9 mouse cellular contexts compared by ENCODE assay signal in genomic region chr12:99669976-99670761, GRCm38 (mm10).
A peak's percentile ranks its signal among the peaks of the same experiment; 100 is the strongest.
DNase-seq lines count a peak whose midpoint lies in the region; ATAC-seq and TF ChIP-seq lines count a peak whose summit lies in the region.
"Had no signal": no experiment of that assay in that cellular context is flagged by ENCODE, and none has a peak within 500 bp of the region (broad histone marks: within the 10 kb centered on the region; RNA-seq: fewer than 3 reads in every experiment).

No protein-coding gene starts in this region.

- TF ChIP-seq CTCF in heart, adult 2 months (IDR thresholded peaks at IDR 0.05) = no peak

- peak overlapping the region; percentile 11; the same call in 1 of the 2 replicates for H3K4me3 ChIP-seq in heart, adult 2 months
- no peak overlapping the region for H3K4me3 ChIP-seq in heart, embryonic 11.5 days (ENCODE audit: low read depth, low read length)
- H3K4me3 ChIP-seq in hindbrain, embryonic 16.5 days (ENCODE audit: low read length) = no peak overlapping the region
- H3K4me3 ChIP-seq in neural tube, embryonic 14.5 days (ENCODE audit: low read depth, low read length) = no peak overlapping the region

- H3K4me1 ChIP-seq in heart, adult 2 months (ENCODE audit: control insufficient read depth, insufficient read depth, low read length) = peaks cover 6% of the 10 kb centered on the region
- peaks cover 4% of the 10 kb centered on the region; the same call in 1 of the 2 replicates for H3K4me1 ChIP-seq in heart, embryonic 11.5 days (ENCODE audit: control insufficient read depth, insufficient read depth, low read length)
- peaks cover 16% of the 10 kb centered on the region for H3K4me1 ChIP-seq in hindbrain, embryonic 16.5 days (ENCODE audit: control insufficient read depth, insufficient read depth, low read depth, low read length)
- H3K4me1 ChIP-seq in neural tube, embryonic 14.5 days (ENCODE audit: control insufficient read depth, insufficient read depth, low read length) = peaks cover 4% of the 10 kb centered on the region; the same call in 1 of the 2 replicates

- no peaks in the 10 kb centered on the region for H3K36me3 ChIP-seq in heart, adult 2 months (ENCODE audit: control insufficient read depth, insufficient read depth, low read length)
- H3K36me3 ChIP-seq in heart, embryonic 11.5 days (ENCODE audit: control insufficient read depth, insufficient read depth, low read length) = no peaks in the 10 kb centered on the region
- H3K36me3 ChIP-seq in hindbrain, embryonic 16.5 days (ENCODE audit: control insufficient read depth, insufficient read depth, low read length) = no peaks in the 10 kb centered on the region
- H3K36me3 ChIP-seq in neural tube, embryonic 14.5 days (ENCODE audit: control insufficient read depth, insufficient read depth, low read length) = no peaks in the 10 kb centered on the region

- H3K9ac ChIP-seq in heart, adult 2 months (ENCODE audit: low read depth, low read length) = peak overlapping the region; percentile 8; the same call in 1 of the 2 replicates
- no peak overlapping the region for H3K9ac ChIP-seq in heart, embryonic 11.5 days (ENCODE audit: low read depth, low read length)
- H3K9ac ChIP-seq in hindbrain, embryonic 16.5 days (ENCODE audit: low read depth, low read length) = no peak overlapping the region
- no peak overlapping the region for H3K9ac ChIP-seq in neural tube, embryonic 14.5 days (replicated peaks; ENCODE audit: low read depth, low read length)

- intact Hi-C loops in heart, adult 2 months (cut with DNase I) = no loop called here

- H3K79me2 ChIP-seq in heart, adult 2 months (replicated peaks; ENCODE audit: control insufficient read depth, insufficient read depth, low read length) = no peaks in the 10 kb centered on the region

- no peak for TF ChIP-seq EP300 in heart, adult 2 months (IDR thresholded peaks at IDR 0.05; ENCODE audit: insufficient read depth, low read depth, low read length)

- H3K4me2 ChIP-seq in heart, embryonic 11.5 days = no peak overlapping the region
- H3K4me2 ChIP-seq in hindbrain, embryonic 16.5 days (ENCODE audit: low read length) = peak overlapping the region; percentile 37
- peak overlapping the region; percentile 11; the same call in 1 of the 2 replicates for H3K4me2 ChIP-seq in neural tube, embryonic 14.5 days (ENCODE audit: low read depth, low read length)

- no peaks in the 10 kb centered on the region for H3K9me3 ChIP-seq in heart, embryonic 11.5 days (replicated peaks; ENCODE audit: control insufficient read depth, low read length)
- H3K9me3 ChIP-seq in hindbrain, embryonic 16.5 days (ENCODE audit: control insufficient read depth, low read length) = no peaks in the 10 kb centered on the region
- H3K9me3 ChIP-seq in neural tube, embryonic 14.5 days (ENCODE audit: control insufficient read depth, low read length) = no peaks in the 10 kb centered on the region

- ATAC-seq in heart, embryonic 11.5 days (replicated peaks; ENCODE audit: insufficient number of reproducible peaks, low FRiP score, low TSS enrichment) = no peak
- ATAC-seq in hindbrain, embryonic 16.5 days = peak; percentile 71
- ATAC-seq in neural tube, embryonic 14.5 days (ENCODE audit: low read depth) = 0 out of 2 replicates have a peak, but pooled peaks have one; percentile 31

- WGBS in heart, adult 2 months = 63% methylated on average over 26 of the region's 26 CpGs
- WGBS in heart, embryonic 11.5 days (ENCODE audit: insufficient replicate concordance) = 62% methylated on average over 26 of the region's 26 CpGs
- 67% methylated on average over 26 of the region's 26 CpGs for WGBS in hindbrain, embryonic 16.5 days
- WGBS in neural tube, embryonic 14.5 days = 75% methylated on average over 26 of the region's 26 CpGs

- no peak for TF ChIP-seq POLR2A in heart, adult 2 months (IDR thresholded peaks at IDR 0.05; ENCODE audit: insufficient read depth, low read depth, low read length)

- peak; percentile 37 to 40 for DNase-seq in heart, adult 2 months
- DNase-seq in right cerebral cortex, adult 2 months (ENCODE audit: low spot score in 2 of 2) = peak; percentile 21 to 26
- DNase-seq in right cerebral cortex, postnatal 14 days = no peak
- no peak for DNase-seq in yolk sac, embryonic 10.5 days (ENCODE audit: low spot score)
- DNase-seq in thymus, postnatal 10 days (ENCODE audit: low spot score in 2 of 2) = no peak

- H3K27ac ChIP-seq in heart, adult 2 months = peak overlapping the region; percentile 5
- no peak overlapping the region for H3K27ac ChIP-seq in heart, embryonic 11.5 days (ENCODE audit: low read depth, low read length)
- H3K27ac ChIP-seq in hindbrain, embryonic 16.5 days (ENCODE audit: low read depth, low read length) = peak overlapping the region; percentile 24; the same call in 1 of the 2 replicates
- H3K27ac ChIP-seq in neural tube, embryonic 14.5 days (ENCODE audit: low read depth, low read length) = no peak overlapping the region

- no peaks in the 10 kb centered on the region for H3K27me3 ChIP-seq in heart, adult 2 months (ENCODE audit: control insufficient read depth, insufficient read depth, low read length)
- H3K27me3 ChIP-seq in heart, embryonic 11.5 days (ENCODE audit: control insufficient read depth, insufficient read depth, low read length) = no peaks in the 10 kb centered on the region
- no peaks in the 10 kb centered on the region for H3K27me3 ChIP-seq in hindbrain, embryonic 16.5 days (replicated peaks; ENCODE audit: control insufficient read depth, insufficient read depth, low read length)
- H3K27me3 ChIP-seq in neural tube, embryonic 14.5 days (ENCODE audit: control insufficient read depth, insufficient read depth, low read length) = no peaks in the 10 kb centered on the region
- H3K27me3 ChIP-seq: CH12.LX had no signal

Comparison
In these comparisons a context has a peak if more than half of its experiments do, and no peak if none do; other contexts are left out.
1. DNase-seq: peak in heart, adult 2 months (2 of 2) and right cerebral cortex, adult 2 months (2 of 2); none in right cerebral cortex, postnatal 14 days (single experiment), yolk sac, embryonic 10.5 days (single experiment) and thymus, postnatal 10 days (0 of 2).
2. H3K27ac ChIP-seq: peak in heart, adult 2 months (single experiment) and hindbrain, embryonic 16.5 days (single experiment); none in heart, embryonic 11.5 days (single experiment) and neural tube, embryonic 14.5 days (single experiment).